Mouse (Mus musculus): Measurements from ENCODE around the gene 4931406P16Rik.

Gene 4931406P16Rik

DNA sequence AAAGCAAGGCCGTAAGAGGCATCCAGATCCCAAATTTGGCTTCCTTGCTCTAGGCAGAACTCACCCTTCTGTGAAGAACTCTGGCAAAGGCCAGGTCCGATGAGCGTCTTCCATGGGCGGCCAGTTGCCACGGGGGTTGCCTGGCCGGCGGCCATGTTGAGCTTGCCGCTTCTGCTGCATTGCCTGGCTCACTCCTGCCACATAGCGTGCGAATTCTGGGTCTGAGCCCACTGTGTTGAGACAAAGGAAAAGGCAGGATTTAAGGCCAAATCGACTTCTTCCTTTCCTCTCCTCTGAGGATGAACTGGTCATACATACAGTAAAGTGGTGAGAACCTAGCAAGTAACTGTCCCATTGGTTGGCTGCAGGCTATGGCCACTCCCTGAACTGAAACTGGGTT lies 71.2 kb downstream of the 4931406P16Rik start:
- DNase-seq = no peak

DNA sequence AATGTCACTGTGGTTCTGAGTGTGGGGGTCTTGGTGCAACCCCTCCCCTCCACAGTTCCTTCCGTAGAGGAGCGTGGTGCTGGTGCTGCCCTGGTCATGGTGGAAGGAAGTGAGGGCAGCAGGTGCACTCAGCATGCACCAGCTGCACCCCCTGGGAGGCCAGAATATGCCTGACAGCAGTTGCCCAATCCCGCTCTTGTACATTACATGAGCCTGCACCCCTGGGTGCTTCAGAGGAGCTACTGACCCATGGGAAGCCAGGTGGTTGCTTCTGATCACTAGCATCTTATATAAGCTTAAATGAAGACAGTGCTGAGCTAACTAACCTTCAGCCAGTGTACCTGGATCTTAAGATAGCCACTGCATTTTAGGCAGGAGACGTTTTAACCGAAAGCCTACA lies 75.3 kb downstream of the 4931406P16Rik start:
- no peak for DNase-seq

DNA sequence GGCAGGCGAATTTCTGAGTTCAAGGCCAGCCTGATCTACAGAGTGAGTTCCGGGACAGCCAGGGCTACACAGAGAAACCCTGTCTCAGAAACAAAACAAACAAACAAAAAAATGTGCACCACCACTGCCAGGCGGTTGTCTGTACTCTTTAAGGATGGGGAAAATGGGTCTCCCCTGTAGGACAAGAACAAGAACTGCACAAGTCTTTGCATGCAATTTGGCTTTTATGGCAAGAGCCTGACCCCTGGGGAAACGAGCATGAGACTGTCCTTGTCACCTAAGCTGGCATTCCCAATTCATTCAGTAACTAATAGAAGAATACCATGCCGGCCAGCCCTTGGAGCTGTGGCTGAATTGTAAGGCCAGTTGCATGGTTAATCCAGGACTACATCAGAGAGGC lies 77.7 kb downstream of the 4931406P16Rik start:
- no peak for DNase-seq

DNA sequence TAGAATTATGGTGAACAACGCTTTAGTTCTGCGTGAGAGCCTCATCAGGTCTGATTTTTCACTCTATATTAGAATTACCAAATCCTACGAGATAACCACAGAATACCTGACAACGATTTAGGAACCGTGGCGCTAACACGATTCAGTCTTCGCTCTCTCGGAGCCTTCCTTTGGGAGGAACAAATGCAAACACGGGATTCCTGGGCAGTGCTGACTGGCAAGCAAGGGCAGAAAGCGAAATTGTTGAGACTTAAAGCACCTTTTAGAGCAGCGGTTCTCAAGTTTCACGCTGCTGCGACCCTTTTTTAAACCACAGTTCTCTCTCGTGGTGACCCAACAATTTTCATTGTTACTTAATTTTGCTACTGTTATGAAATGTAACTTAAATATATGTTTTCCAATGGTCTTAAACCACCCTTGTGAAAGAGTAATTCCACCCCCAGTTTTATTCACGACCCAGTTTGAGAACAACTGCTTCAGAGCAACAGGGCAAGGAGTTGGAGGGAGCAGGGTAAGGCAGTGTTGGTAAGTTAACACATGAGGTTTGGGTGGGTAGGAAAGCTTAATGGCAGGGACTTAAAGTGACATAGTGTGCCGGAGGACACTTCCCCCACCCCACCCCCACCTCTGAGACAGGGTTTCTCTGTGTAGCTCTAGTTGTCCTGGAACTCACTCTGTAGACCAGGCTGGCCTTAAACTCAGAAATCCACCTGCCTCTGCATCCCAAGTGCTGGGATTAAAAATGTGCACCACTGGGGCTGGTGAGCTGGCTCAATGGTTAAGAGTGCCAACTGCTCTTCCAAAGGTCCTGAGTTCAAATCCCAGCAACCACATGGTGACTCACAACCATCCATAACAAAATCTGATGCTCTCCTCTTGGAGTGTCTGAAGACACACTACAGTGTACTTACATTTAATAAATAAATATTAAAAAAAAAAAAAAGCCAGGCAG lies 78.5 kb downstream of the 4931406P16Rik start:
- no peak for DNase-seq

DNA sequence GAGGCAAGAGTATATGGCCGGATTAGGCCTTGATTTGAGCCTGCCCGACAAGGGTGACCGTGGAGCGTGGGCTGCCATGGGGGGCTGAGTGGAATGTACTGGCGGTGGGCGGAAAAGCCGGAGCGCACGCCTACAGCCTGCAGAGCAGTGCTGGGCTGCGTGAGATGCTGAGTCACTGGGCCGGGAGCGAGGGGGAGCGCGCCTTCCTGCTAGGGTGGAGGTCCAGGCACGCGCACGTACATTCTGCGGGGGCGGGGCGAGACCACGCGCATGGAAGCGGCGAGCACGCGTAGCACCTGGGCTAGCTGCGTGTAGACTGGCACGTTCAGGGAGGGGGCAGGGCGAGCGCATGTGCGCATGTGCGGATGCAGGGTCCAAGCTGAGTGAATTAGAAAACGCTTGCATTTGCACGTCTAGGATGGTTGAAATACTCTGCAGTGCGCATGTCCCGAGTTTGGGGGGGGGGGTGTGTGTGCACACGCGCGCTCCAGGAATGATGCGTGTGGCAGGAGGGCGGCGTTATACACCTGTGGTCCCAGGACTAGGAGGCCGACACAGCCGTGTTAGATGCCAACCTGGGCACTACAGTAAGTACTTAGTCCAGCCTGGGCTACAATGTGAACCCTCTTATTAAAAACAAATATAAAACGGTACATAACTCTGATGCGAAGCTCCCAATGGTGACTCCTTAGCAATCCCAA lies 79.3 kb downstream of the 4931406P16Rik start:
- DNase-seq = peak; percentile 99

DNA sequence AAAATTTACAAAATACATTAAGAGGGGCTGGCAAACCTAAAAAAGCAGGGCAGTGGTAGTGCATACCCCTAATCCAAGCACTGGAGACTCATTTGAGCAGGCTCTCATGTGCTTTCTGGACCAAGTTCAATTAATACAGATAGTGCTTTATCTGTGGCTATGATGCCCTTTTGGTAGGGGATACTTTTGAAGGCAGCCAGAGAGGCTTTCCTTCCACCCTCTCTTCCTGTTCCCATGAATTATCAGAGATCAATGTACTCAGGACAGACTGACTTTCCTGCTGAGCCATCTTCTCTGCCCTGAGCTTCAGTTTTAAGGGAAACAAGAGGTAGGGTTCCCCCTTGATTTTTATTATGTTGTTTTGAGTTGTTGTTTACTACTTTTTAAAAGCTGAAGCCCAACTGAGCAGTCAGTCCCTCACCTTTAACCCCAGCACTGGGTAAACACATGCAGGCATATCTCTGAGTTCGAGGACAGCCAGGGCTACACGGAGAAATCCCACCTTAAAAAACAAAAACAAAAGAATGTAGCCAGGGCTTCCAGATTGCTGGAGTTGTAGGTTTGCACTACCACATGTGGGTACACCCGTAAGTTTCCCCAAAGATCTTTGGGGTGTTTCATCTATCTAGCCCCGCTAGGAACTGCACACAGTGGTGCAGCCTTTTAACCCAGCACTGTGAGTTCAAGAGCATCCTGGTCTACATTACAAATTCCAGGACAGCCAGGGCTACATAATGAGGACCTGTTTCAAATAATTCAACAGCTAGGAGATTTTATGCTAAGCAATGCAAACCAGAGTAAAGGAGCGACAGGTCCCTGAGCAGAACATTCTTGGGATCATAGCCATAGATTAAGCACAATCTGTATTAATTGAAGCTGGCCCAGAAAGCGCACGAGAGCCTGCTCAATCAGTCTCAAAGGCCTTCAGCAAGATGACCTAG lies 80.3 kb downstream of the 4931406P16Rik start:
- DNase-seq = no peak

DNA sequence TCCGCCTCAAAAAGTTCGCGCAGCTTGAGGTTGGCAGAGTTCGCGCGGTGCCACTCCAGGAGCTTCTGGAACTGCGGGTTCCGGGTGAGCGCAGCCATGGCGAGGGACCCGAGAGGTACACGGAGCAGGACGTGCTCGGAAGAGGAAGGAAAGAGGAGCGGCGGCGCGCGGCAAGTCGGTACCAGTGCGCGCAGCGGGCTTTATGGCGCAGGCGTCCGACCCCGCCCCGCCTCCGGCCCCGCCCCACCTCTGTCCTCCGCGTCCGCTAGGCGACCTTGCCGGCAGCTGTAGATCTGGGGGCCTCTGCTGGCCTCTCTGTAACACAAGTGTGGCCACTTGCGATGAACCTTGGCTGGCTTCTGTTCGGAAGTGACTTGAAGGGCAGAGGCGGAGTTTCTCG lies 83.2 kb downstream of the 4931406P16Rik start, which contains the start of gene Gpi1:
TSS of gene Gpi1 (minus strand) at position 221 of the 400 bp plus-strand sequence.
- peak; percentile 94 for DNase-seq

DNA sequence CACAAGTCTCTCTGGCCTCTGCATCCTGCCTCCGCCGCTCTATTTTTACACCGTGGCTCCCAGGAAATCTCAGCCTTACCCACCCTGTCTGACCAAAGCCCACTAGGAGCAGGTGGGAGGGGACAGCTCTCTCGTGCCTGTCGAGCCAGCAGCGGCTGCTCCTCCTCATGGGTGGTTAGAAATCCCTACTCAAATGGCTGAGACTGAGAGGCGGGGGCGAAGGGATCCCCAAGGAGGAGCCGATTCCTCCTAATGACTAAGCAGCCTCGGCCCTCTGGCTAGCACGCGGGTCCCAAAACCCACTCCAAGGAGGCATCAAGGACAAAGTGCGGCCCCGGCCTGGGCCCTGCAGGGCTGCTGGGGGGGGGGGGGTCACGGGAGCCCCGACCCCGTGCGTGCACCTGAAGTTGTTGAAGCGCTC lies 83.7 kb downstream of the 4931406P16Rik start:
- DNase-seq = peak; percentile 59

DNA sequence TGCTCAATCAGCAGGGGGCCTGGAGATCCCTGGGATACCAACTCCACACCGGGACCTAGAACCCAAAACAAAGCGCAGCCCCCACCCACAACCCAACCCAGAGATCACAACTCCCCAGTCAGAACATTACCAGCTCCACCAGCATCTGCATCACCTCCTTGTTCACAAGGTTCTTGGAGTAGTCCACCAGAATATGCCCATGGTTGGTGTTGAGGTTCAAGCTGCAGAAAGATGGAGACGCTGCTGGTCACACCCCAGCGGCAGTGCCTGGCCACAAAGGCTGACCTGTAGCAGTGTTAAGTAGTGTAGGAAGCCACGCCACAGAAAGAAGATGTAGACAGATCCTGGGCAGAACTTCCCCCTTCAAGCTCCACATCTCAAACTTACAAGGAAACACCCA lies 84.2 kb downstream of the 4931406P16Rik start:
- DNase-seq = no peak

DNA sequence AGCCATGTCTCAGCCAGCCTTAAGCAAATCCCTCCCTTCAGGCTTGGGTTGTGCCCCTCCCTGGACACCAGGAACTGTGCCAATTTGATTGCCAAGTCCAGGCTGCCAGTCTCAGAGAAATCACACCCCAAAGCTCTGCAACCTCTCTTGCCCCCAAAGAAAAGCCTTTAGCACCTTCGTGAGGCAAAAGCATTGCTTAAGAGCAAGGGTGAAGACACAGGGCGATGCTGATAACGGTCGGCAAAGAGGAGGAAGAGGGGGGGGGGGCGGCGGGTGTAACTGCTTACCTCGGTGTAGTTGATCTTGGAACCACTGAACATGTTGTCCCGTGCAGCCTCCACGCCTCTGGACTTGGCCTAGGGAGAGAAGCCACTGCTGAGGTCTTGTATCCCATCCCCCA lies 84.7 kb downstream of the 4931406P16Rik start:
- DNase-seq = peak; percentile 45

DNA sequence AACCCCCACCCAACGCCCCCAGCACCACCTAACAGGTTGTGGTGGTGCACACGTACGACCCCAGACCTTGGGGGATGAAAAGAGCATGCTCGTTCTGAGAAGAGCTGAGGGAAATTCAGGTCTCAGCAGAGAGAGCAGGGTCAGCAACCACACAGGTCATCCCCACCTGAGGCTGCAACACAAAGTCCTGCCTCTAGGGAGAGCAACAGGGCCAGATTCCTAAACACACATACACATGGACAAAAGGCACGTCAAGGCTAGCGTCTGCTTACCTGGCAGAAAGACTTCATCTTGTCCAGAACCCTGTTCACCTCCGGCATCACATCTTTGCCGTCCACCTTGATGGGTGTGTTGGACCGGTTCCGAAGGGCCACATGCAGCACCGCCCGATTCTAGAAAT lies 86.5 kb downstream of the 4931406P16Rik start:
- no peak for DNase-seq

DNA sequence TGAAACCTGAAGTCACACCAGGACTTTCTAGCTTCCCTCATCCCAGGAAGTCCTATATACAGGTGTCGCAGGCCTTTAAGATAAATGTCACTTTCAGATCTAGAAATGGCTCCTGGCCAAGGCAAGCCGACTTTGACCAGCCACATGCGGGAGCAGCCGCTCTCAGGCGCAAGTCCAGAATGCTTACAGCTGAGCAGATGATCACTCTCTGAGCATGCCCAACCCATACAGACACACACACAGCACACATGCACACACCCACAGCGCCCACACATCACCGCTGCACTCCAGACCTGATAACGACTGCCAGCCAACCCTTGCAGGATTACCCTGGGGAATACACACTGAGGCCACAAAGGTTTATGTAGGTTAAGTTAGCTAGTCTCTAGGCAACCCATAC lies 87.3 kb downstream of the 4931406P16Rik start:
- peak; percentile 32 for DNase-seq

DNA sequence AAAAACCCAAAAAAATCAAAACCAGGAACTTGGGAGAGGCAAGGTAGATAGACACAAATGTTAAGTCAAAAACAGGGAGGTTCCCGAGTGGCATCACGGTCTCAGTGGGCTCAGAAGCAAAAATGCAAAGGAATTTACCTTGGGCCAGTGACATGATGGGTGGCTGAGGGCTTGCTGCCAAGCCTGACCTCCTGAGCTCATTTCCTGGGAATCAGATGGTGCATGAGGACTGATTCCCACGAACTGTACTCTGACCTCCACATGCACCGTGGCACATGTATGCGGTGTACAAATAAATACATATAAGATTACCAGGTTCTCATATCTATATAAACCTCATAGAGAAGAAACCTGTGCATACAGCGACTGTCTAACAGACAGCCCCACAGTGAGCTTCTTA lies 89.0 kb downstream of the 4931406P16Rik start:
- DNase-seq = no peak

DNA sequence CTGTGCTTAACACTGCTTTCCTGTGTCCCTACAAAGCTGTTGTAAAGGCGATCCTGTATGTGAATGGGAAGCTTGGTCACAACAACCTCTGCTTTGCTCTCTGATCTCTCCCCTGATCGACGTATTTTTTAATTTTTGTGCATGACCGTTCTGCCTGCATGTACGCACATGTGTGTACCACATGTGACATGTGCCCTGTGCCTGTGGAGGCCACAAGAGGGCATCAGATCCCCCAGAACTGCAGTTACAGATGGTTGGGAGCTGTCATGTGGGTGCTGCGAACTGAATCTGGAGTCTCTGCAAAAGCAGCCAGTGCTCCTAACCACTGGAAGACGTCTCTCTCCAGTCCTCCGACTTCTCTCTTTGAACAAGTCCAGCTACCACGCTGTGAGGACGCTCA lies 91.0 kb downstream of the 4931406P16Rik start:
- no peak for DNase-seq

DNA sequence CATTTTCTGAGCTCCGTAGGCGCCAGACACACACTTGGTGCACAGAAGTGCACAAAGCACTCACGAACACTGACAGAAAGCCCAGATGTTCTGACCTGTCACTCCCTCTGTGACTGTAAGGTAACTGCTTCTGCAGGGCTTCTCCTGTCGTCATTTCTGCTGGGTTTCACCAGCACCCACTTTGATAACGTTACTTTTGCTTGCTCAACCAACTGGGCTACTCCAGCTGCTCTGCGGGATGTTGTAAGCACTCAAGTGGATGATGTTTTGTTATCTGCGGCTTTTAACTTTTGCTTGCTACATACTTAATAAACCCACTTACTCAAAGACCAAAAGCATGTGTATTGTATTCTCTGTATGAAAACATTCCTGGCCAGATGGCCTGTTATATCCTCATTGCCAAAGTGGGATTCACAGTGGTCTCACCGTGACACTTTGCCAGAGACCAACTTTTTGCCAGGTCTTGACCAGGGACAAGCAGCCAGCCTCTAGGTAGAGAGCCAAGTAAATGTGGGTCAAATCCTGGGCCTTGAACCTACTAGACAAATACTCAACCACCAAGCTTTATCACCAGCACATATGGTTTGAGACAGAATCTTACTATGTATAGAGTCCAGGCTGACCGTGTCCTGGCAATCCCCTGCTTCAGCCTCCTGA lies 91.6 kb downstream of the 4931406P16Rik start:
- no peak for DNase-seq

DNA sequence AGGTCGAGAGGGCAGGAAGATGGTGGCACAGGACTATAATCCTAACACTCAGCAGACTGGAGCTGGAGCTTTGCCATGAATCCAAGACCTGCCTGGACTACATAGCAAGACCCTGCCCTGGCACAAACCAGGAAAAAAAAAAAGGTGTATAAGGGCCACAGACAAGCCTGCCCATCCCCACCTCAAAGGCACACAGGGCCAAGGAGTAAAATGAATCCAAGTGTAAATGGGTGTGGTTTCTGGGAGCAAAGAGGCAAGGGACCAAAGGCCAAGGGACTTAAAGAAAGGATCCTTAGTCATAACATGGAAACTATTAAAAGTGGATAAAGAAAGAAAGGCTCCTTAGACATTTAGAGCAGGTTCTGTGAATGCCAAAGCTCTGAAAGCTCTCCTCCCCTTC lies 94.9 kb downstream of the 4931406P16Rik start:
- no peak for DNase-seq

DNA sequence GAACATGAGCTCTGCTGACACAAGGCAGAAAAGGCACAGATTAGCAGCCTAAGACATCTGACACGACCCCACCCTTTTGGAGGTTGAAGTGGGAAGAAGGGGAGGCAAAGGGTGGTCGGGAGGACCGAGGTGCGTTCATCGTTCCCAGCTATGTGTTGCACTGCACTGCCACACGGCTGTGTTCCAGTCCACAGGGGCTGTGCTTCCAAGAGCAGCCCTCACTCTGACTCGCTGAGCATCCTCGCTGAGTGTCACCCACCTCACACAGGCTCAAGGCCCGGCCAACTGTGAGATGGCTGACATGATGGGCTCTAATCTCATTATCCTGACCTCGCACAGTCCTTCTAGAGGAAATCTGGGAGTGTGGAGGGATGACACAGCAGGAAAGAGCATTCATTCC lies 96.9 kb downstream of the 4931406P16Rik start:
- DNase-seq = no peak

DNA sequence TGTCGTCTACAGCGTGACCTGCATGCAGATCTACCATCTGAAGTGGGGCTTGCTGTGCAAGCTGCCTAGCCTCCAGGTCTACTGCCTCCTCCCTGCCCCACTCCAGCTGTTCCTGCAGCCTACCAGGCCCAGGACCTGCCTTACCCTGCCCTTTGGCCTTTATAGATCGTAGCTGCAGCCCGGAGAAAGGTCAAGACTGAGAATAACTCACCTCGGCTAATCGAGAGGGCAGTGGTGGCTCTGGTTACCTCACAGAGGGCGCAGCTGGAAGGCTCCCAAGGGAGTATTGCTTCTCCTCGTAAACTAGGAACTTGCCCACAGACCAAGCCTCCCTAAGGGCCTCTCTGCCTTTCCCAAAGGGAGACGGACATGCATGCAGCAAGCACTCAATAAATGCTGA lies 97.9 kb downstream of the 4931406P16Rik start:
- no peak for DNase-seq

DNA sequence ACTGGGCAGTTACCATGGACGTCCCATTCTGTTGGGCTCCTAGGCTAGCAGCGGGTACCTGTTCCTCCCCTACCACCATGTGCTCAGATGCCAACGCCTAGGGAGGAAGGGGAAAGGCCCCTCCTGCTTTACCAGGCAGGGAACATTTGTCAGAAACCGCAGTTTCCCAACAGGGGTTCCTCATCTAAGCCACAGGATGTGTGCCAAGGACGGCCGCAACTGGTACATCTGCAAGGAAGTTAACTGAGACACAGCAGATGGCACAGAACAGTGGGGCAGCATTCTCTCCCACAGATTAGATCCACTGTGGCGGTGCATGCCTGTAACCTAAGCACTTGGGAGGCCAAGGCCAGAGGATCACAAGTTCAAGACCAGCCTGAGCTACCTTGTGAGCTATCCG lies 98.7 kb downstream of the 4931406P16Rik start:
- no peak for DNase-seq

DNA sequence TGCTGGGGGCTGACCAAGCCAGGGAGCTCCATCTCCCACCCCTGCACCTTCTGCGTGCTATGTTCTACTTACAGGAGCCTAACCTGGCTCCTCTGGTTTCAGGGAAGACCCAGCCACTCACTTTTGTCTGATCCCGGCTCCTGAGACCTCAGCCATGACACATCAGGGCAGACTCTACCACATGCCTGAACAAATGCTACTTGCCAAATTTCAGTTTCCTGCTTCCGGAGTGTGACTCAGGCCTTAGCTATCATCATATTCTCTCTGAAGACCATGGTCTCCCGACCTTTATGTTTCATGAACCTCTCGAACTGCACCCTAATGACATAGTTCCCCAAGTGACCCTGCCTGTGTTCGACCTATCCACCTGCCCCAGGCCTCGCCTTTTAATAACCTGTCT lies 100.1 kb downstream of the 4931406P16Rik start:
- no peak for DNase-seq

DNA sequence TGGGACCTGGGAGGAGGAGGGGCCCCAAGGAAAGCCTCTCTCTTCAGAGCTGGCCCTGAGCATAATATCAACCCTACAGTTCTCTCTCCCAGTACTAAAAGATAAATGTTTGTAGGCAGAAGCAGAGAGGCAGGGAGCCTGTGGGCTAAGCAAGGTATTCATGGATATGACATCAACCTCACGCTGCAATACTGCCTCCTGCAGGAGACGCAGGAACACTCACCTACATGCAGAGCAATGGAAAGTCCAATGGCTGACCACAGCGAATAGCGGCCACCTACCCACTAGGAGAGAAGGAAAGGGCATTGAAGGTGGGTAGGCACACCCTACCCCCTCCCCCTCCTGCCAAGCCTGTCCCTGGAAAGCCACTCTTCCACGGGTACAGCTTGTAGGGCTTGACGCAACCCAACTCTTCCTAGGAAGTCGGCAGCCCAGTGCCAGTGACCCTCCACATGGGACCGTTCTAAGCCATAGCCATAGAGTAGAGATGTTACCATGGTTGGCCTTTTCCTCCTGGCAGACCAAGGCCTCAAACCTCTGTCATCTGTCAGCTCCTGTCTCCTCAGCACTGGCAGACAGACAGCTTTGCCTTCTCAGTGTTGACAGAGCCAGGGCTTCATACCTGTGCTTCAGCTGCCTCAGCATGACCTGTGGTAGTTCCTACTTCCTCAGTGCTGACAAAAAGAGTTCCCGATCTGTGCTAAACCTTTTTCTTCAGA lies 105.2 kb downstream of the 4931406P16Rik start:
- no peak for DNase-seq

DNA sequence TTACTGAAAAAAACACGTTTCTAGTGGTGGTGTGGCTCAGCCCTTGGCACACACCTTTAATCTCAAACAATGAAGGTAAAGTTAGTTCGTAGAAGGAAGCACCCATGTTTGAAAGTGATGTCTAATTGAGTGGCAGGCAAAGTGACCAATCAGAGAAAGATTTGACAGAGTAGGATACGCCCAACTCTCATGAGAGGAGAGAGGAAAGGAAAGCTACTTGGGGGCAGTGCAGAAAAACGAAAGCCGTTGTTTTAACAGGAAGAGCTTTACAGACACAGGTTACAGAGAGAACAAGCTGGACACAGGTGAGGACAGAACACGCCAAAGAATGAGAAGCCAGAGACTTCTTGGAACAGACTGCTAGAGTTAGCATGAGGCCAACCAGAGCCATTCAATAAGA lies 107.0 kb downstream of the 4931406P16Rik start:
- DNase-seq = no peak
